Mouse (Mus musculus) neural tube, embryonic 14.5 days (tissue): Measurements from ENCODE around the gene Cdh5. TPM values are rescaled to one million over a fixed set of nuclear protein-coding genes. Genes with fewer than 3 reads are reported as not detected.

Experiments
- ATAC-seq: fragments of 200-750 bp; cut with Nextera tagmentation; 2 replicates; pipeline ENCODE4 v1.8.0; 2017; ENCODE audit warnings: low read depth, mild to moderate bottlenecking, moderate TSS enrichment, moderate library complexity
- H3K27ac ChIP-seq: fragments of 300-500 bp; sonication (generic); 2 replicates; pipeline ENCODE4 v1.5.1; 2014; ENCODE audit warnings: low read depth, mild to moderate bottlenecking, control low read depth, low read length, moderate library complexity, mixed read lengths
- H3K27me3 ChIP-seq: fragments of 300-500 bp; sonication (generic); 2 replicates; pipeline ENCODE4 v1.6.1; 2014; ENCODE audit warnings: low read length; ENCODE audit not compliant: control insufficient read depth, insufficient read depth
- H3K36me3 ChIP-seq: fragments of 300-500 bp; sonication (generic); 2 replicates; pipeline ENCODE4 v1.6.1; 2014; ENCODE audit warnings: low read length, mixed read lengths; ENCODE audit not compliant: control insufficient read depth, insufficient read depth
- H3K4me1 ChIP-seq: fragments of 300-500 bp; sonication (generic); 2 replicates; pipeline ENCODE4 v1.6.1; 2014; ENCODE audit warnings: low read length; ENCODE audit not compliant: control insufficient read depth, insufficient read depth
- H3K4me2 ChIP-seq: fragments of 300-500 bp; sonication (generic); 2 replicates; pipeline ENCODE4 v1.6.1; 2014; ENCODE audit warnings: mild to moderate bottlenecking, low read depth, low read length, control low read depth
- H3K4me3 ChIP-seq: fragments of 300-500 bp; sonication (generic); 2 replicates; pipeline ENCODE4 v1.5.1; 2014; ENCODE audit warnings: low read depth, low read length, control low read depth, mixed read lengths
- H3K9ac ChIP-seq: fragments of 300-500 bp; sonication (generic); replicated peaks from 2 replicates; pipeline ENCODE4 v1.6.1; 2014; ENCODE audit warnings: low read depth, mild to moderate bottlenecking, control low read depth, low read length, mixed read lengths
- H3K9me3 ChIP-seq: fragments of 300-500 bp; sonication (generic); 2 replicates; pipeline ENCODE4 v1.6.1; 2016; ENCODE audit warnings: low read length; ENCODE audit not compliant: control insufficient read depth
- WGBS: fragments of 180-500 bp; shearing (Covaris S2); extraction: QIAGEN DNeasy Blood & Tissue Kit; methylation state at CpG from one replicate; pipeline ENCODE4 v1.1.7; 2014; 5-methylcytosine and 5-hydroxymethylcytosine counted together
- polyA plus RNA-seq: library from polyadenylated mRNA; unstranded; fragments of >200 nt; fragmentation: Nextera tagmentation; extraction: Ambion mirVana; gene quantifications from 2 replicates; pipeline ENCODE4 v1.2.1, GENCODE M21; 2014

Cdh5 gene
- polyA plus RNA-seq, 1 experiment from 2014 or later: 4.2 TPM

GRCm38 (mm10) chr8:104143379-104143778, 42.0 kb downstream of the Cdh5 start:
- Histone ChIP-seq H3K9me3 (no peaks in the 10 kb centered on the region), H3K9ac (no peak overlapping the region), H3K27ac (no peak overlapping the region), H3K4me2 (no peak overlapping the region), H3K27me3 (no peaks in the 10 kb centered on the region), H3K4me1 (no peaks in the 10 kb centered on the region), H3K4me3 (no peak overlapping the region), H3K36me3 (no peaks in the 10 kb centered on the region)
- ATAC-seq: no peak
- WGBS: 80% methylated on average over 4 of the region's 4 CpGs

DNA sequence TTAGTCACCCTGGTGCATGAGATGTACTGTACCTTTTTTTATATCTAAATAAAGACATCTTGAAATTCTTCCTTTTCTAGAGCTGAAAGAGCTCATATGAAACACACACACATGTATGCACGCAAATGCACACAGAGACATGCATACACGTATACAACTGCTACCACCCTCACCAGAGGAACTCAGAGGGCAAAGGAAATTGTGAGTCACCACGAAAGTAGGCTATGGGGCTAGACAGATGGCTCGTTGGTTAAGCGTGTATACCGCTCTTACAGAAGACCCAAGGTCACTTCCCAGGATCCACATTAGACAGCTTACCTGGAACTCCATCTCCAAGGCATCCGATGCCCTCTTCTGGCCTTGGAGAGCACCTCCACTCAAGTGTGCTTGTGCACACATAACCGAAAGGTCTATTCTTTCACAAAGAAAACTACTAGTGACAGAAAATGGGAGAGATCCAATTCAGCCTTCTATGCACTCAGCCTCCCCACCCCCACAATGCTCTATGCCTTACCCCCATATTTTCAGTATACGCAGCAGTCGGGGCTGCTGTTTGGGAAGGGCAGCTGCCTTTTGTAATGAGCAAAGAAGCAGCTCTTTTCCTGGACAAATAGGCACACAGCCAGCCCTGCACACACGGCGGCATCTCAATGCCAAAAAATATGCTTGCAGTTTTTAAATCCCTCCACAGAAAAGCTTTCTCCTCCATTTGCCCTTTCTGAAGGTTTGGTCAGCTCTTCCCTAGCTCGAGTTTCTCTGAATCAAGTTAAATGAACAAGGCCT, 43.2 kb downstream of the Cdh5 start:
- Histone ChIP-seq H3K9ac (no peak overlapping the region), H3K9me3 (no peaks in the 10 kb centered on the region), H3K4me1 (no peaks in the 10 kb centered on the region), H3K4me2 (no peak overlapping the region), H3K36me3 (no peaks in the 10 kb centered on the region), H3K4me3 (no peak overlapping the region), H3K27ac (no peak overlapping the region), H3K27me3 (no peaks in the 10 kb centered on the region)
- no peak for ATAC-seq
- 85% methylated on average over 13 of the region's 13 CpGs for WGBS

DNA sequence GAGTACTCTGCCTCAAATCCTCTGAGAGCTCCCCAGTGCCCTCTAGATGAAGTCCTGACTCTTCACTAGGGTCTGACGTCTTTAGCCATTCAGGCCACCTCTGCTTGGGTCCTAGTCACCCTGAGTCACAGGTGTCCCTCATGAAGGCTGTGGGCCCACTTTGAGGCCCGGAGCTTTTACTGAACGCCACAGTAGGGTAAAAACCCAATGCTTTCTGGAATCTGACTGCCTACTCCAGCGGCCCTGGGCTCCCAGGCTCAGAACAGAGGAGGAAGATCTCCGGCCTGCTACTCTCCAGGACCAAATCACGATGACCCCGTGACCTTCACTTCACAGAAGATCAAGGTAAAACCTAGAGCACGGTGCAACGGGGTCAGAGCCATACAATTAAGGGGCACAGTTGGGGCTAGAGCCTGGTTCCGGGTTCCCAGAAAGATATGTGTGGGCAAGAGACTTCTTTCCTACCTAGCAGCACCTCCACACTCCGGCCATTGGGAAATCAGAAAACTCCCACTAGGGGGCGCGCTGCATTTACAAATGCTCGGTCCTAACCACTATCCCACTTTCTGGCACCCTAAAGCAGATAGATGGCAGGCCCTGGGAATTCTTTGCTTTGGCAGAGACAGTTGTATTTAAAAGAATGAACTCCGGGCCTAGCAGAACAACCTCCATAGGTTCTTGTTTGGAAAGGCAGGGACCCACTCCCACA, 44.7 kb downstream of the Cdh5 start:
- WGBS: 35% methylated on average over 15 of the region's 15 CpGs
- Histone ChIP-seq H3K4me2 (no peak overlapping the region), H3K27me3 (no peaks in the 10 kb centered on the region), H3K4me1 (no peaks in the 10 kb centered on the region), H3K9ac (no peak overlapping the region), H3K9me3 (no peaks in the 10 kb centered on the region), H3K36me3 (no peaks in the 10 kb centered on the region), H3K27ac (no peak overlapping the region), H3K4me3 (no peak overlapping the region)
- peak; percentile 90 for ATAC-seq

- 0 out of 2 replicates have a peak, but pooled peaks have one; percentile 17 for ATAC-seq
- Histone ChIP-seq H3K9ac (no peak overlapping the region), H3K27ac (no peak overlapping the region), H3K4me1 (no peaks in the 10 kb centered on the region), H3K36me3 (no peaks in the 10 kb centered on the region), H3K4me2 (no peak overlapping the region), H3K4me3 (no peak overlapping the region), H3K27me3 (no peaks in the 10 kb centered on the region), H3K9me3 (no peaks in the 10 kb centered on the region)
- 90% methylated on average over 15 of the region's 15 CpGs for WGBS
Observed at GRCm38 (mm10) chr8:104146717-104147494, 45.5 kb downstream of the Cdh5 start.

- 97% methylated on average over 2 of the region's 2 CpGs for WGBS
- no peak overlapping the region for H3K4me3 ChIP-seq
- H3K9ac ChIP-seq: no peak overlapping the region
- no peak for ATAC-seq
- H3K27me3 ChIP-seq: no peaks in the 10 kb centered on the region
- H3K27ac ChIP-seq: no peak overlapping the region
- no peaks in the 10 kb centered on the region for H3K9me3 ChIP-seq
- no peak overlapping the region for H3K4me2 ChIP-seq
- no peaks in the 10 kb centered on the region for H3K36me3 ChIP-seq
- H3K4me1 ChIP-seq: no peaks in the 10 kb centered on the region
Observed at GRCm38 (mm10) chr8:104147947-104148346, 46.5 kb downstream of the Cdh5 start.

DNA sequence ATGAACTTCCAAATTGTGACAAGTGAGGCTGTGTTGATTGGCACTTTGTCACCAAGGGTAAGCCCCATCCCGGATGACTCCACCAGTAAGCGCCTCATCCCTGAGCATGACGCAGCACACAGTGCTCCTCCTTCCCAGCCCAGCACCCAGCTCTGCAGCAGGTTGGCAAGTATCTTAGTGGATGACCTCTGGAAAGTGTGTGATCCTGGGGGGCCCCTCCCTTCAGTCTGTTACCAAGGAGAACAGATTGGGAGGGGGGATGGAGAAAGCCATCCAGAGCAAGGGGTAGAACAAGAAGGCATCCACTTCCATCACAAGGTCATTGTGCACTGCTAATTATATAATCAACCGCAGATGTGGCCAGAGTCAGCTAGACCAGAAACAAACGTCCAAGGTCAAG, 59.3 kb downstream of the Cdh5 start:
- H3K27me3 ChIP-seq: no peaks in the 10 kb centered on the region
- ATAC-seq: no peak
- no peak overlapping the region for H3K9ac ChIP-seq
- H3K4me2 ChIP-seq: no peak overlapping the region
- H3K36me3 ChIP-seq: no peaks in the 10 kb centered on the region
- no peaks in the 10 kb centered on the region for H3K9me3 ChIP-seq
- 76% methylated on average over 5 of the region's 5 CpGs for WGBS
- no peak overlapping the region for H3K27ac ChIP-seq
- H3K4me1 ChIP-seq: no peaks in the 10 kb centered on the region
- H3K4me3 ChIP-seq: no peak overlapping the region

- no peaks in the 10 kb centered on the region for H3K9me3 ChIP-seq
- no peak overlapping the region for H3K9ac ChIP-seq
- H3K36me3 ChIP-seq: no peaks in the 10 kb centered on the region
- 0 out of 2 replicates have a peak, but pooled peaks cover 4% of the 10 kb centered on the region for H3K4me1 ChIP-seq
- H3K27me3 ChIP-seq: peaks cover 8% of the 10 kb centered on the region
- no peak overlapping the region for H3K27ac ChIP-seq
- no peak overlapping the region for H3K4me2 ChIP-seq
- no peak overlapping the region for H3K4me3 ChIP-seq
- WGBS: 68% methylated on average over 3 of the region's 3 CpGs
- ATAC-seq: no peak
Observed at GRCm38 (mm10) chr8:104169461-104169860, 68.0 kb downstream of the Cdh5 start.

DNA sequence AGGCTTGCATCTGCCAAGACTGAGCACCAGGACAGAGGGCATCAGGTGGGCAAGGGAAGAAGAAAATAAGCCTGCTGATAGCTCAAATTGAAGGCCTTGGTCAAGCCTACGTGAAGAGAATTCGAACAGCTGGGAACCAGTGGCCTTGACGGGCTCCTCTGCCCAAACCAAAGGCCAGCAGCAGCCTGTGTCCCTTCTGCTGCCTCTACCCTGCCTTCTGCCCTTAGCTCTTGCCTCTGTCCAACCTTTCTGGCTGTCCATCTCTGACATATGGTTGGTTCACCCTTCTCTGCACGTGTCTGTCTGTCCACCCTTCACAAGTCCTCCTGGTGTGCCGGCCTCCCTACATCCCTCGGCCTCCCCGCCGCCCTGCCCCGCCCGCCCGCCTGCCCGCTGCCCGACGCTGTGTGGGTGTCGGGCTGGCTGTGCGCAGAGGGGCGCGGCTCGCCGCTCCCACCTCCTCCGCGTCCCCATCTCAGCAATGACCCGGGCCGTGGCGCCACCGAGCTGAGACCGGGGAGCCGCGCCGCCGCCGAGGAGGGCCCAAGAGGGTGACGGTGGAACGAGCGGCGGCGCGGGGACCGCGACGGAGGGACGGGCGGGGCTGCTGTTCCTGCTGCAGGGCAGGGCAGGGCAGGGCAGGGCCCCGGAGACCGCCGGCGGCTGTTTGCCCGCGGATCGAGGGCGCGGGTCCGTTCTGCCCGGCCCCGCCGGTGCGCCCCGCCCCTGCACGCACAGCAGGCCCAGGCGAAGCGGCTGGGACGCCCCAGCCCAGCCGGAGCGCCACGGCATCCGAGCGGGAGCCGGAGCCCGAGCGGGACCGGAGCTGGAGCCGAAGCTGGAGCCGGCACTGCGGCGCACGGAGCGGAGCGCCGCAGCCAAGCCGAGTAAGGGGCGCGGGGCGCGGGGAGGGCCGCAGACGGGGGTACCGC, 69.0 kb downstream of the Cdh5 start, which contains the start of gene Bean1:
Gene Bean1 (plus strand): TSS at position 325 of the 932 bp plus-strand sequence.
- H3K27me3 ChIP-seq: peaks cover 8% of the 10 kb centered on the region
- H3K9ac ChIP-seq: peak within 1 kb of the TSS; percentile 88
- under 1% methylated on average over 59 of the region's 87 CpGs for WGBS

More for the DNA sequence above, 69.0 kb downstream of the Cdh5 start, which contains the start of gene Bean1:
- Histone ChIP-seq H3K36me3 (no peaks in the 10 kb centered on the region), H3K4me1 (0 out of 2 replicates have a peak, but pooled peaks cover 4% of the 10 kb centered on the region), H3K4me2 (peak within 1 kb of the TSS; percentile 66), H3K9me3 (no peaks in the 10 kb centered on the region), H3K27ac (peak within 1 kb of the TSS; percentile 52), H3K4me3 (peak within 1 kb of the TSS; percentile 64)
- ATAC-seq: peak; percentile 90
